Mouse (Mus musculus) neural tube, embryonic 14.5 days (tissue): ENCODE data around the gene Tor2a. TPM values are rescaled to one million over a fixed set of nuclear protein-coding genes. Genes with fewer than 3 reads are reported as not detected.

Source experiments
- ATAC-seq: fragments of 200-750 bp; cut with Nextera tagmentation; 2 replicates; pipeline ENCODE4 v1.8.0; 2017; ENCODE audit warnings: low read depth, mild to moderate bottlenecking, moderate TSS enrichment, moderate library complexity
- H3K27ac ChIP-seq: fragments of 300-500 bp; sonication (generic); 2 replicates; pipeline ENCODE4 v1.5.1; 2014; ENCODE audit warnings: low read depth, mild to moderate bottlenecking, control low read depth, low read length, moderate library complexity, mixed read lengths
- H3K27me3 ChIP-seq: fragments of 300-500 bp; sonication (generic); 2 replicates; pipeline ENCODE4 v1.6.1; 2014; ENCODE audit warnings: low read length; ENCODE audit not compliant: control insufficient read depth, insufficient read depth
- H3K36me3 ChIP-seq: fragments of 300-500 bp; sonication (generic); 2 replicates; pipeline ENCODE4 v1.6.1; 2014; ENCODE audit warnings: low read length, mixed read lengths; ENCODE audit not compliant: control insufficient read depth, insufficient read depth
- H3K4me1 ChIP-seq: fragments of 300-500 bp; sonication (generic); 2 replicates; pipeline ENCODE4 v1.6.1; 2014; ENCODE audit warnings: low read length; ENCODE audit not compliant: control insufficient read depth, insufficient read depth
- H3K4me2 ChIP-seq: fragments of 300-500 bp; sonication (generic); 2 replicates; pipeline ENCODE4 v1.6.1; 2014; ENCODE audit warnings: mild to moderate bottlenecking, low read depth, low read length, control low read depth
- H3K4me3 ChIP-seq: fragments of 300-500 bp; sonication (generic); 2 replicates; pipeline ENCODE4 v1.5.1; 2014; ENCODE audit warnings: low read depth, low read length, control low read depth, mixed read lengths
- H3K9ac ChIP-seq: fragments of 300-500 bp; sonication (generic); replicated peaks from 2 replicates; pipeline ENCODE4 v1.6.1; 2014; ENCODE audit warnings: low read depth, mild to moderate bottlenecking, control low read depth, low read length, mixed read lengths
- H3K9me3 ChIP-seq: fragments of 300-500 bp; sonication (generic); 2 replicates; pipeline ENCODE4 v1.6.1; 2016; ENCODE audit warnings: low read length; ENCODE audit not compliant: control insufficient read depth
- WGBS: fragments of 180-500 bp; shearing (Covaris S2); extraction: QIAGEN DNeasy Blood & Tissue Kit; methylation state at CpG from one replicate; pipeline ENCODE4 v1.1.7; 2014; 5-methylcytosine and 5-hydroxymethylcytosine counted together
- polyA plus RNA-seq: library from polyadenylated mRNA; unstranded; fragments of >200 nt; fragmentation: Nextera tagmentation; extraction: Ambion mirVana; gene quantifications from 2 replicates; pipeline ENCODE4 v1.2.1, GENCODE M21; 2014

Tor2a gene
- polyA plus RNA-seq, 1 experiment from 2014 or later, result 56.0 TPM

GRCm38 (mm10) chr2:32778081-32778480 is 21.0 kb downstream of the Tor2a start:
- no peak overlapping the region for H3K27ac ChIP-seq
- no peaks in the 10 kb centered on the region for H3K27me3 ChIP-seq
- 91% methylated on average over 6 of the region's 6 CpGs for WGBS
- no peak overlapping the region for H3K9ac ChIP-seq
- H3K9me3 ChIP-seq, result no peaks in the 10 kb centered on the region
- H3K4me1 ChIP-seq, result peaks cover 12% of the 10 kb centered on the region
- no peaks in the 10 kb centered on the region for H3K36me3 ChIP-seq
- no peak for ATAC-seq
- H3K4me2 ChIP-seq, result no peak overlapping the region
- no peak overlapping the region for H3K4me3 ChIP-seq

GRCm38 (mm10) chr2:32779131-32779530 is 22.1 kb downstream of the Tor2a start:
- WGBS, result 17% methylated on average over 8 of the region's 8 CpGs
- H3K4me3 ChIP-seq, result no peak overlapping the region
- no peak for ATAC-seq

GRCm38 (mm10) chr2:32779714-32780113 is 22.7 kb downstream of the Tor2a start:
- no peak overlapping the region for H3K4me3 ChIP-seq
- H3K9me3 ChIP-seq, result no peaks in the 10 kb centered on the region
- H3K4me2 ChIP-seq, result no peak overlapping the region
- ATAC-seq, result no peak
- no peak overlapping the region for H3K9ac ChIP-seq
- no peaks in the 10 kb centered on the region for H3K36me3 ChIP-seq
- H3K4me1 ChIP-seq, result peaks cover 12% of the 10 kb centered on the region
- no peaks in the 10 kb centered on the region for H3K27me3 ChIP-seq
- WGBS, result 92% methylated on average over 6 of the region's 6 CpGs
- no peak overlapping the region for H3K27ac ChIP-seq

More at GRCm38 (mm10) chr2:32779131-32779530, 22.1 kb downstream of the Tor2a start:
- no peaks in the 10 kb centered on the region for H3K9me3 ChIP-seq
- no peaks in the 10 kb centered on the region for H3K27me3 ChIP-seq
- peaks cover 12% of the 10 kb centered on the region for H3K4me1 ChIP-seq
- no peak overlapping the region for H3K9ac ChIP-seq
- H3K27ac ChIP-seq, result no peak overlapping the region
- no peaks in the 10 kb centered on the region for H3K36me3 ChIP-seq
- H3K4me2 ChIP-seq, result no peak overlapping the region

- H3K36me3 ChIP-seq, result no peaks in the 10 kb centered on the region
- H3K27me3 ChIP-seq, result no peaks in the 10 kb centered on the region
- ATAC-seq, result no peak
- no peaks in the 10 kb centered on the region for H3K4me1 ChIP-seq
- WGBS, result 87% methylated on average over 6 of the region's 6 CpGs
- H3K9me3 ChIP-seq, result no peaks in the 10 kb centered on the region
- no peak overlapping the region for H3K4me2 ChIP-seq
- H3K9ac ChIP-seq, result no peak overlapping the region
- no peak overlapping the region for H3K4me3 ChIP-seq
- H3K27ac ChIP-seq, result no peak overlapping the region
These were observed 24.7 kb downstream of the Tor2a start for GRCm38 (mm10) chr2:32781710-32782109.

DNA sequence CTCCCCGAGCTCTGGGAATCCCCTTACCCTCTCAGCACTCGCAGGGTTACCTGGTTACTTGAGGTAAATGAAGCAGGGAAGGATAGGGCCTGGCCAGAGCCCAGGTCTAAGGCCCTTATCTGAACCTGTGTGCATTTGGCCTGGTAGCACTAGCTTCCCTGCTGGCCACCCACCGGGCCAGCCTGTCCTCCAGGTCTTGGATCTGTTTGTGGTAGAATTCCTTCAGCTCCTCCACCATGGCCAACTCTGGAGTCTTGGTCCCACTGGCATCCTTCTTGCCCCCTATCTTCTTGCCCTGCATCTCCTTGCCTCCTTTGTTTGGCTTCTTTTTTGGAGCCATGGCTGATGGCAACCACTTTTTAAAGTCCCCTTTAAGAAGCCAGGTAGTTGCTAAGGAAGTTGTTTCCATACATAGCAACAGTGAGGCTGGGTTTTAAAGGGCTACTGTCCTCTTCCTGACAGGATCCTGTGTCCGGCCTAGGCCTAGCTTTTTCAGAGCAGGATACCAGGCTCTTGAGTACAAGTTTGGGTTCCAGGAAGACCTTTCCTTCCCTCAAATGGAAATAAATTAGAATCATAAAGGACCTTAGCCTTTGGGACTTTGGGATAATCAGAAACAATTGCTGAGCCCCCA is 27.1 kb downstream of the Tor2a start, which contains the start of gene Cfap157:
Gene Cfap157, minus strand, starts transcription at position 381 of the 634 bp plus-strand sequence.
- H3K36me3 ChIP-seq, result peaks cover 7% of the 10 kb centered on the region; the same call in 1 of the 2 replicates
- no peak within 1 kb of the TSS for H3K9ac ChIP-seq
- no peak within 1 kb of the TSS for H3K27ac ChIP-seq
- no peaks in the 10 kb centered on the region for H3K4me1 ChIP-seq
- no peak within 1 kb of the TSS for H3K4me2 ChIP-seq
- no peaks in the 10 kb centered on the region for H3K27me3 ChIP-seq
- no peak within 1 kb of the TSS for H3K4me3 ChIP-seq
- H3K9me3 ChIP-seq, result no peaks in the 10 kb centered on the region
- WGBS, result 81% methylated on average over 4 of the region's 4 CpGs
- ATAC-seq, result no peak

- 59% methylated on average over 6 of the region's 6 CpGs for WGBS
- Histone ChIP-seq H3K36me3 (peaks cover 19% of the 10 kb centered on the region), H3K4me1 (no peaks in the 10 kb centered on the region), H3K9ac (no peak overlapping the region), H3K9me3 (no peaks in the 10 kb centered on the region), H3K27me3 (no peaks in the 10 kb centered on the region), H3K4me2 (no peak overlapping the region), H3K27ac (no peak overlapping the region), H3K4me3 (no peak overlapping the region)
- ATAC-seq, result no peak
These were observed 30.1 kb downstream of the Tor2a start for GRCm38 (mm10) chr2:32787176-32787575.

GRCm38 (mm10) chr2:32788581-32788980 is 31.5 kb downstream of the Tor2a start:
- H3K9me3 ChIP-seq, result no peaks in the 10 kb centered on the region
- no peak overlapping the region for H3K4me3 ChIP-seq
- ATAC-seq, result no peak
- no peaks in the 10 kb centered on the region for H3K4me1 ChIP-seq
- no peak overlapping the region for H3K4me2 ChIP-seq
- no peak overlapping the region for H3K9ac ChIP-seq
- 73% methylated on average over 2 of the region's 2 CpGs for WGBS
- peaks cover 19% of the 10 kb centered on the region for H3K36me3 ChIP-seq
- no peak overlapping the region for H3K27ac ChIP-seq
- H3K27me3 ChIP-seq, result no peaks in the 10 kb centered on the region

DNA sequence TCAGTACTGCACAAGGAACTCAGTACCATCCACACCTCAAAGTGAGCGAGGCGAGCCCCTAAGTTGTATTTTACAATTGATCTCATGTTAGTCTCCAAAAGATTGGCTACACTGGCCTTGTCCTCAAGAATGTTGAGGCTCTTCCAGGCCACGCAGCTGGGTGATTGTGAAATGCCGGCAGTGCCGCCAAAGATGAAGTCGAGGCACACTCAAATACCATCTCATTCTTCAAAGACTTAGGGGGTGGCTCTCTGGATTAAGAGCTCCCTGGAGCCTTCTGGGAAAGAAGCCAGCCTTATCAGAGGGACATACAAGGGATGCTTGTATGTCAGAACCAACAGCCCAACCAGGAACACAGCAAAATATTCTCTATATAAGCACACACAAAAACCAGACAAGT is 34.3 kb downstream of the Tor2a start:
- ATAC-seq, result no peak
- Histone ChIP-seq H3K27ac (no peak overlapping the region), H3K4me1 (no peaks in the 10 kb centered on the region), H3K36me3 (peaks cover 42% of the 10 kb centered on the region), H3K4me2 (no peak overlapping the region), H3K9me3 (no peaks in the 10 kb centered on the region), H3K4me3 (no peak overlapping the region), H3K9ac (no peak overlapping the region), H3K27me3 (no peaks in the 10 kb centered on the region)
- 82% methylated on average over 6 of the region's 6 CpGs for WGBS

DNA sequence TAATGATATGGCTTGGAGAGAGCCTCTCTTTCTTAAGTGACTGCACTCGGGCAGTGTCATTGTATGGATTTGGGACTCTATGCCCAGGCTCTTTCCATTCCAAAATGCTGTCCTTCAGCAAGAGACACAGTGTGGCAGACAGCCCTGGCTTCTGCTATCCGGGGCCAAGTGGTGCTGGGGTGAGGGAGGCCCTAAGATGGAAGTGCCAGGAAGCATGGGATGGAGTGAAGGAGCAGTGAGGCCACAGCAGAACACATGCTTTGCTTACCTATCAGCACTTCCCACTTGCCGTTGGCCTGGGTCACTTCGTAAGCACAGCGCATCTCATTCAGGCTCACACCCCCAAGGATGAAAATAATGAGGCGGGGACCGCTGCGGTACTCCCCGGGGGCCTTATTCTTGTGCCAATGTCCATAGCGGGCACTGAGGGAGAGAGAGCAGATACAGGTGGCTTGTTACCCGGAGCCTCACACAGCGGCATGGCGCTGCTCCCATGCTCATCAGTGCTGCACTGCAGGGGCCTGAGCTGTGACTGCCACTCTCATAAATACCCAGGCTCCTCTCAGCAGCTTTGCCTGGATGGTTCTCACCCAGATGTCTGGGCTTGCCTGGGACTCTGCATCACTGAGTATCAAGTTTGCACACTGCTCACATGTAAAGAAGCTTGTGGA is 38.8 kb downstream of the Tor2a start:
- ATAC-seq, result no peak
- 67% methylated on average over 13 of the region's 13 CpGs for WGBS
- no peak overlapping the region for H3K27ac ChIP-seq

More for the DNA sequence above, 38.8 kb downstream of the Tor2a start:
- H3K27me3 ChIP-seq, result no peaks in the 10 kb centered on the region
- no peaks in the 10 kb centered on the region for H3K9me3 ChIP-seq
- H3K4me2 ChIP-seq, result no peak overlapping the region
- peaks cover 57% of the 10 kb centered on the region for H3K36me3 ChIP-seq
- no peak overlapping the region for H3K9ac ChIP-seq
- H3K4me3 ChIP-seq, result no peak overlapping the region
- no peaks in the 10 kb centered on the region for H3K4me1 ChIP-seq
